Mouse (Mus musculus) induced T-regulatory cell, adult 2 months (primary cell): ENCODE data around the gene Magi3.

Source experiments
- DNase-seq: peaks from one replicate; pipeline ENCODE4 v3.0.0-alpha.2; 2012; ENCODE audit warnings: low read depth

Magi3 gene

GRCm38 (mm10) chr3:104032086-104032485 lies 188.1 kb downstream of the Magi3 start:
- DNase-seq: no peak

- no peak for DNase-seq
These were observed 193.2 kb downstream of the Magi3 start for GRCm38 (mm10) chr3:104026938-104027337.

GRCm38 (mm10) chr3:104020101-104020500 lies 200.1 kb downstream of the Magi3 start:
- DNase-seq: no peak

DNA sequence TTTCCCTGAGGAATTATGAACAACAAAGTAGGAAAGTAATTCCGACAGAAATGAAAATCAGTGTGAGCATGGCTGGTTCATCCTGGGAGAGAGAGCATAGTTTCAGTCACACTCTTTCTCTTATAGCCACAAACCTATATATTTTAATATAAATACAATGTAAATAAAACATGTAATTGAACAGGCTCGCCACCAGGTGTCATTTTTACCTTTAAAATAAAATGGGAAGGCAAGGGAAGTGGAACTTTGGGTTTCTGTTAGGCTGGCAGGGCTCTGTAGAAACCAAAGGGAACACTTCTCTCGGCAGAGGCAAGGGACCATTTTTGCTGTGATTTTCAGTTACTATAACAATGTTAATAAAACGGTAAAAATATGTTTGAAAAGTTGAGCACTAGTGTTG lies 200.7 kb downstream of the Magi3 start:
- DNase-seq: peak; percentile 49

DNA sequence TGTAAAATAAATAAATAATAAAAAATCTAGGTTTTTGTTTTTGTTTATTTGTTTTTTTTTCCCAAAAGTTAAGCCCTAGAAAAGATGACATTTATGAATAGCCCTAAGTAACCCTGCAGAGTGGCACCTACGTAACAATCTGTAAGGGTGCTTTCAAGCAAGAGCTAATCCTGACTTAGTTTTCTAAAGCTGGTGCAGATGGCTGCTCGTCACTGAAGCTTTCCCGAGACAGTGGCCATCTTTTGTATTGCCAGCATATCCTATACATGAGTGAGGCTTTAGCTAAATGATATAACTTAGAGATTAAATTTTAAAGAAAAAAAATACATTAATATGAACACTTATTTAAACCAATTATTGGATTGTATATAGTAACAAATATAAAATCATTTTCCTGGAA lies 202.2 kb downstream of the Magi3 start:
- no peak for DNase-seq

DNA sequence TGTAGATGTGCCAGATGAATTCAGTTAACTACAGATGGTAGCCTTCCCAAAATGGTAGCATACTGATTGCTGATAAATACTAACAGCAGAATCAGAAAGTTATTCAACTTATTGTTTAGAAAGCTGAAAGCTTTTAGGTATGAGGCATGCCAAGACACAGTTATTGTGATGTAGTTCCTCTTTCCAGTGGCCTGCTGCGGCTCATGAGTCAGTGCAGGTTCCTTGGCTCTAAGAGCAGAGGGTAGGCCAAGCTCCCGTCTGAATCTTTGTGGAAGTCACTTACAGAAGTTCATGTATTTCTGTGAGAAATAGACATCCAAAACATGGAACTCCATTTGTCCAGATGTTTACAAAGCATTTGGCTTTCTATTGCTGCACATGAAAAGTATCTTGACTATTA lies 208.2 kb downstream of the Magi3 start:
- DNase-seq: no peak

DNA sequence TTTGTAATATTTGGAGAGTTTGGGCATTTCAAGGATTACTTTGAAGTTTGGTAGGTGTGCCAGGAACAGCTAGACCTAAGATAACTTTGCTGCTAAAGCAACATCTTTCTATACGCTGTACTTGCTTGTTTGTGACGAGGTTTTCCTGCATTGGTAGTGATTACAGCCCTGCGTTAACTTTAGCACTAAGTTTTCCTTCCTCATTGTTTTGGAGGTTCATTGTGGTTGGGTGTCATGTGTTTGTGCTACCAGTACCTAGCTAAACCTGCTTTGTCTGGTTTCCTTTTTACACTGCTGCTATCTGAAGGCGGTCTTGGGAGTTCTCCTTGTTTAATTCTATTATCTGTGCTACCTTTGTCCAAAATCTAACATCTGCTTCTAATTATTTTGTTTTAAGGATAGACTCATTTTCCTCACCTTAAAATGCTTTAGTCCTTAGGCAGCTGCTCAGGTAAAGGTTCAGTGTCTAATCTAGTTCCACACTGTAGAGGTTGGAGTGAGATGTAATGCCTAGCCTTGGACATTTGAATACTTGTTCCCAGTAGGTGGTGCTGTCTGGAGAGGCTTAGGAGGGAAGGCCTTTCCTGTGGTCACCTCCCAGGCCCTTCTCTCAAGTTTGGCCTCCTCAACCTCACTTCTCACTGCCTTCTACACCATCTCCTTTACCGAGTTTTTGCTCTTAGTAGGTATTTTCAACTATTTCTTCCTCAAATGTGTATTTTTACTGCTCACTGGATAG lies 210.1 kb downstream of the Magi3 start:
- DNase-seq: no peak

- no peak for DNase-seq
These were observed 212.7 kb downstream of the Magi3 start for GRCm38 (mm10) chr3:104007479-104007878.

GRCm38 (mm10) chr3:104006896-104007466 lies 213.2 kb downstream of the Magi3 start:
- no peak for DNase-seq

GRCm38 (mm10) chr3:103998724-103999123 lies 221.4 kb downstream of the Magi3 start:
- no peak for DNase-seq

DNA sequence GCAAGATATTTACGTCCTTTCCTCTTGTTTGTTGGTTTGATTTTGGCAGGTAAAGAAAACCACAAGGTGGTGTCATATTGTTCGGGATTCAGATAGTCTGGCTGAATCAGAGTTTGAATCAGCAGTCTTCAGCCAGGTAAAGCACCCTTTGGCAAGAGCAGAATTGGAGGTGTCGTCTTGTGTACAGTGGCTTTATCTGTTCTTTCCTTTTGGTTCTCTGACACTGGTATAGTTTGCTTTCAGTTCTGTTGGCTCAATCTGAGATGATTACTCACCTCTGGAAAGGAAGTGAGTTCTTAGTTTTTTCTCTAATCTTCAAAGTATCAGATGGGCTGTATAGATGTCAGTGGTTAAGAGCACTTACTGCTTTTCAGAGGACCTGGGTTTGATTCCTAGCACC lies 228.9 kb downstream of the Magi3 start:
- DNase-seq: peak; percentile 73

DNA sequence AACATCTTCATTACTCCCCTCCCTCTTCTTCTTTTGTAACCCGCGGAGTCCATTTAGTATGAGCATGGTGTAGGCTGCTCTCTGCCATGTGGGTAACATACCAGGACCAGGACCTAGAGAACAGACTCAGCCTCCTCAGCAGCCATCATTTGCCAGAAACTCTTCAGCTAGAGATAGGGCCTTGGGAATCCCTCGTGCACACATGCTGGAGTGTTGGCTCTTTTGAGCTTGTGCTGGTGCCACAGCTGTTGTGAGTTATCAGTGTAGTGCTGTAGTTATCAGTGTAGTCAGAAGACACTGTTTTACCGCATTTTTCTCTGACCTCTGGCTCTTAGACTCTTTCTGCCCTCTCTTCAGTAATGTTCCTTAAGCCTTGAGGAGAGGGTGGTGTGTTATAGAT lies 230.8 kb downstream of the Magi3 start:
- DNase-seq: no peak

DNA sequence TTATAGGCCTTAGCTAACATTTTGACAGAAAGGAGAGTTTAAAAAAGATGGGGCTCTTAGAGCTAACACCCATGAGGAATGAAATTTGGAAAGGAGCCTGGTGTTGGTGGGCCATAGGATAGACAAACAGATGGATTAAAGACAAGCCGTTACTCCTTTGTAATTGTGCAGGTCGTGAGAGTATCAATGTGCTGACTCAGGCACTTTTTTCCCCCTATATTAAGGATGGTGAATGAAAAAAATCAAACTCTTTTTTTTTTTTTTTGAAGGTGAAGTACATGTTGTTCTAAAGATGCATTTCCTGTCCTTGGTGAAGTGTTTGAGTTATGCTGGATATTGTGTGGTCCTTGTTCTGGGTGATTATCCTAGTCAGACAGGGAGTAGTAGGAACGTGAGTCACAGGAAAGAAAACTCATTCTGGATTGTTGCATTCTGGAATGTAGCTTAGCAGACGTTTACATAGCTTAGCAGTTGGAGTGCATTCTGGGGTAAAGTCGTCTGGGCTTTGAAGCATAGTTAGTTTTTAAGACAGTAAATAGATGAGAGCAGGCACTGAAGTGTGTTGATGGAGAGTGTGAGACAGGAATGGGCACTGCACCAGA lies 232.2 kb downstream of the Magi3 start:
- no peak for DNase-seq

- no peak for DNase-seq
These were observed 235.0 kb downstream of the Magi3 start for GRCm38 (mm10) chr3:103985194-103985593.

- DNase-seq: no peak
These were observed 235.6 kb downstream of the Magi3 start for GRCm38 (mm10) chr3:103984556-103984955.

- no peak for DNase-seq
These were observed 249.0 kb downstream of the Magi3 start for GRCm38 (mm10) chr3:103971157-103971556.

GRCm38 (mm10) chr3:103968701-103969100 lies 251.5 kb downstream of the Magi3 start:
- DNase-seq: peak; percentile 59

DNA sequence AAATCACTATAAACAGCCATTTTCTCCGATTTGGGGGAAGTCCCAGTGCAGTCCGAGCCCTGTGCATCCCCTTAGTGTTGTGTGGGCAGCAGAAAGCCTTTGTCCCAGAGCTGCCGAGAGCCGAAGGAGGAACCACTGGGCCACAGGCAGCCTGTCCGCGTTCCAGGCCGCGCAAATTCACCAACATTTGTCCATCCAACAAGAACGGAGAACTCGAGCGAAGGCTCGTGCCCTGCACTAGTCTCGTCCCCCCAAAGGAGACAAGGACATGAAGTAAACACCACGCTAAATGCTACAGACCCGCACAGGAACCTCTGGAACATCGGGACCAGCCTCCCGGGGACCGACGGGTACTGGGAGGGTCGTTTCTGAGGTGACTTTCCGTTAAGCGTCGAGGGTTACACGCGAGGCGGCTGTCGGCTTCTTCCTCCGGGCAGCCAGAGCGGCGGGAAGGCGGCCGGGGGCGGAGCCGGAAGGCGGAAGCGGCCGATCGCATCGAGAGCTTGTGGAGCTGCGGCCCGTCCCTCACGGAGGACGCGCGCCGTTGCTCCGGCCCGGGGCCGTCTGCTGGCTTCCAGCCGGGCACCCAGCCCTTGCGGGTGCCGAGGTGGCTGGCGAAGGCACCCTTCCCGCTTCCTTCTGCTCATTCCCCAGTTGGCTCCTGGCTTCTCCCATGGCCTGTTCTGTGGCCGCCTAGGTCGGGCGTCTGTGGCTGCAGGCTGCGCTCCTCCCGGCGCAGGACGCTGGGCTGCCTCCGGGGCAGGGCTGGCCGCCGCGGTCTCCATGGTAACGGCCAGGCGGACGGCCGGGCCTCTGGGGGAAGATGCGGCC lies 252.1 kb downstream of the Magi3 start, which contains the start of gene Phtf1:
Gene Phtf1, plus strand, starts transcription at position 250 of the 831 bp plus-strand sequence.
- DNase-seq: peak; percentile 89

DNA sequence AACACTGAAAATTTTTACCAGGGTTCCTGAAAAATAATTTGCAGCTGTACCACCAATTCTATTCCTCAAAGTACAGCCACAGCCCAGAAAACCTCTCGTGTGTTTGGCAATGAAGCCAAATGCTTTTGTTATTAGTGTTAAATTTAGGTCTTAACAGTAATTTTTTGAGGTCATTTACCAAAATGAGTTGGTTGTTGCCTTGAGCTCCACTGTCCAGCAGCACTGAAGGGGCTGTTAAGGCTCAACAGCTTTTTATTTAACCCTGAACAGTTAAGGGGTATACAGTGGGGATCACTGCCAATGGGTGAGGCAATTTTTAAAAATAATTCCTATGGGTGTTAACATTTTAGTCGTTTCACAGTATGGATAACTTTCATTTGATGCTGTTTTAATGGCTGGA lies 252.9 kb downstream of the Magi3 start:
- DNase-seq: no peak
